Mouse (Mus musculus): Measurements from ENCODE around the gene Fcmr. TPM values are rescaled to one million over a fixed set of nuclear protein-coding genes. Genes with fewer than 3 reads are reported as not detected.

Fcmr gene
- polyA plus RNA-seq, 1 experiment, result 16.2 TPM

- WGBS, result 72% methylated on average over 4 of the region's 4 CpGs
- peaks cover 23% of the 10 kb centered on the region for H3K4me1 ChIP-seq (ENCODE audit: control insufficient read depth, insufficient read depth, low read length)
- no peak overlapping the region for H3K4me3 ChIP-seq (ENCODE audit: insufficient read depth, low read depth, low read length)
- no peaks in the 10 kb centered on the region for H3K27me3 ChIP-seq (replicated peaks; ENCODE audit: control insufficient read depth, insufficient read depth, low read length)
- no peaks in the 10 kb centered on the region for H3K36me3 ChIP-seq (ENCODE audit: control insufficient read depth, insufficient read depth, low read length)
- TF ChIP-seq CTCF (conservative IDR thresholded peaks at IDR 0.05; ENCODE audit: insufficient read depth, insufficient read length, low read depth, low read length) (no peak), POLR2A (IDR thresholded peaks at IDR 0.05; ENCODE audit: low read depth, low read length) (no peak)
- no peak overlapping the region for H3K27ac ChIP-seq (ENCODE audit: insufficient read depth, low read depth, low read length)
- DNase-seq, result peak; percentile 71
Measured at GRCm38 (mm10) chr1:130828656-130829055, 36.8 kb upstream of the Fcmr start.

DNA sequence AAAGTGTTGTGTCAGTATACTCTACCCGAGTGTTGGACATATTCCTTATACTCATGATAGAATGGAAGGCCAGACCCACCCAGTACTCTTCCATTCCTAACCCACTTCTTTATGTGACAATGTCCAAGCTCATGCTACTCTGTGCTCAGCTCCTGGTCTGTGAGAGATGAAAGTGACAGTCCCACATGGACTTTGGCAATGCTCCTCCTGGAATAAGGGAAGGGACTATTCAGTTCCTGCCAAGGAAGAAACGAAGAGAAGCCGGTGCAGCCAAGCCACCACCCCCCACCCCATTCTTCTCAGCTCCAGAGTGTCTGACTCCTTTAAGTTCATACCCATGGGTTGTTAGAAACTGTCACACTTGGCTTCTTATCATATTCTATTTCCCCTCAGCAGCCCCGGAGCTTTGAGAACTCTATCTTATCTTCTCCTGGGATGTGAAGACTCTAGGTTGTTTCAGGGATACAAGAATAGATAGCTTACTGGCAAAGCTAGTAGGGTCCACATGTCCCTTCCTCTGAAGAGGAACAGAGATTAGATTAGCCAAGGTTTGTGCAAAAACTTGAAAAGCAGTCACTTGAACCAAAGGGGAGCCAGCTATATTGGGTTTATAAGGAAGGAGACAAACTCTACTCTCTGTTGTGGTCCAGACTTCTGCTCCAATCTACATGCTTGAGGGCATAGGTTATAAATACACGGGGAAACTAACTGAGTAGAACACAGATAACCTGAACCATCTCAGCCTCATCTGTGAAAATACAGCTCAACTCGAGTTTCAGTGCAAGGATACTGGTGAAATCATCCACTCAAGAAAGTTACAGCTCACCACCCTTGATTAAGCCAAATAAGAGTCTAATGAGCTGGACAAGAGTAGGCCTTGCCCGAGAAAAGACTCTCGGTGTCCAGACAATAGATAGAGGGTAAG, 35.3 kb upstream of the Fcmr start:
- H3K36me3 ChIP-seq (ENCODE audit: control insufficient read depth, insufficient read depth, low read length), result no peaks in the 10 kb centered on the region
- H3K27ac ChIP-seq (ENCODE audit: insufficient read depth, low read depth, low read length), result peak overlapping the region; percentile 36; the same call in 1 of the 2 replicates
- no peak overlapping the region for H3K4me3 ChIP-seq (ENCODE audit: insufficient read depth, low read depth, low read length)
- WGBS, result 58% methylated on average over 8 of the region's 8 CpGs
- H3K27me3 ChIP-seq (replicated peaks; ENCODE audit: control insufficient read depth, insufficient read depth, low read length), result no peaks in the 10 kb centered on the region
- TF ChIP-seq POLR2A (IDR thresholded peaks at IDR 0.05; ENCODE audit: low read depth, low read length), result no peak
- TF ChIP-seq CTCF (conservative IDR thresholded peaks at IDR 0.05; ENCODE audit: insufficient read depth, insufficient read length, low read depth, low read length), result no peak
- peaks cover 29% of the 10 kb centered on the region for H3K4me1 ChIP-seq (ENCODE audit: control insufficient read depth, insufficient read depth, low read length)
- DNase-seq, result peak; percentile 72

DNA sequence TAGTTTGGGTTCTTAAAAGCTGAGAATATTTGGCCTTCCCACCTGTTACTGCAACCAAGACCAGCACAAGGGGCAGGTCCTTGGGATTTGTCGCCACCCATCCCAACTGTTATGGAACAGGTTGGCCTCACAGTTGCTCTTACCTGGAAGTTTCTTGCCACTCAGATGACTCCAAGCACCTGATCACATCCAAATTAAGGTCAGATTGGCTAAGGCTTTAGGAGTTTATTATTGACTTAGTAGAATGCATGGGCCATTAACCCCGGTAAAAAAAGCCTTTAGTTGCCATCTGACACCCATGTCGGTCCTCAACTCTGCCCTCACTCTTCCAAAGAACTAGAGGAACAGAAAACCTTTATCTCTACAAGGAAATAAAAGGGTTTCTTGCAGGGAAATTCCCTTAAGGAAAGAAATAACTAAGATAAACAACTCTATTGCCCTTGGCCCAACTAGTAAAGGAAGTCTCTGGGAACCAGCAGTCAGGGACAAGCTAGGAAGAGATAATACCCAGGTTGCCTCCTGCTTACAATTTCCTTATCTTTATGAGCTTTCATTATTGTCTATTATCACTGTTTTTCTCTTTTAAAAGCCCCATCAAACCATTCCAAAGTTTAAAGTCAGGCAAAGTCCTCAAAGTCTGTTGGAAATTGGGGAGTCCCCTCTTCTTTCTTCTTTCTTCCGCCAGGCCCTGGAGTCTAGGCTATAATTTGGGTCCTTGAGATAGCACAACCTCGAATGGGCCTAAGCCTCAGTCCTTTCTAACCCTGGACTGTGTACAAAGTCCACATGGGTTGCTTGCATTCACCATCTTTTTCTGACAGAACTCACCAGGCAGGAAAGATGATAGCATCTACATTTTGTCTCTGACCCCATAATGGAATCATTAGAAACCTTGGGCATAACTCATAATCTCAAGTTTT, 33.0 kb upstream of the Fcmr start:
- no peak overlapping the region for H3K4me3 ChIP-seq (ENCODE audit: insufficient read depth, low read depth, low read length)
- H3K27ac ChIP-seq (ENCODE audit: insufficient read depth, low read depth, low read length), result peak overlapping the region; percentile 100
- peak; percentile 94 for DNase-seq
- H3K27me3 ChIP-seq (replicated peaks; ENCODE audit: control insufficient read depth, insufficient read depth, low read length), result no peaks in the 10 kb centered on the region
- peaks cover 38% of the 10 kb centered on the region for H3K4me1 ChIP-seq (ENCODE audit: control insufficient read depth, insufficient read depth, low read length)
- WGBS, result 35% methylated on average over 5 of the region's 5 CpGs
- H3K36me3 ChIP-seq (ENCODE audit: control insufficient read depth, insufficient read depth, low read length), result no peaks in the 10 kb centered on the region
- TF ChIP-seq CTCF (conservative IDR thresholded peaks at IDR 0.05; ENCODE audit: insufficient read depth, insufficient read length, low read depth, low read length) (no peak), POLR2A (IDR thresholded peaks at IDR 0.05; ENCODE audit: low read depth, low read length) (no peak)

GRCm38 (mm10) chr1:130835161-130835936, 30.1 kb upstream of the Fcmr start:
- WGBS, result 41% methylated on average over 6 of the region's 6 CpGs

GRCm38 (mm10) chr1:130838288-130838687, 27.2 kb upstream of the Fcmr start:
- Histone ChIP-seq H3K4me3 (ENCODE audit: insufficient read depth, low read depth, low read length) (no peak overlapping the region), H3K36me3 (ENCODE audit: control insufficient read depth, insufficient read depth, low read length) (no peaks in the 10 kb centered on the region), H3K27me3 (replicated peaks; ENCODE audit: control insufficient read depth, insufficient read depth, low read length) (no peaks in the 10 kb centered on the region), H3K27ac (ENCODE audit: insufficient read depth, low read depth, low read length) (no peak overlapping the region), H3K4me1 (ENCODE audit: control insufficient read depth, insufficient read depth, low read length) (peaks cover 37% of the 10 kb centered on the region)
- DNase-seq, result peak; percentile 83
- WGBS, result 46% methylated on average over 6 of the region's 6 CpGs
- no peak for TF ChIP-seq POLR2A (IDR thresholded peaks at IDR 0.05; ENCODE audit: low read depth, low read length)
- no peak for TF ChIP-seq CTCF (conservative IDR thresholded peaks at IDR 0.05; ENCODE audit: insufficient read depth, insufficient read length, low read depth, low read length)

More at GRCm38 (mm10) chr1:130835161-130835936, 30.1 kb upstream of the Fcmr start:
- H3K4me3 ChIP-seq (ENCODE audit: insufficient read depth, low read depth, low read length), result no peak overlapping the region
- TF ChIP-seq CTCF (conservative IDR thresholded peaks at IDR 0.05; ENCODE audit: insufficient read depth, insufficient read length, low read depth, low read length), result no peak
- TF ChIP-seq POLR2A (IDR thresholded peaks at IDR 0.05; ENCODE audit: low read depth, low read length), result no peak
- H3K27ac ChIP-seq (ENCODE audit: insufficient read depth, low read depth, low read length), result peak overlapping the region; percentile 98
- no peaks in the 10 kb centered on the region for H3K27me3 ChIP-seq (replicated peaks; ENCODE audit: control insufficient read depth, insufficient read depth, low read length)
- peak; percentile 88 for DNase-seq
- H3K4me1 ChIP-seq (ENCODE audit: control insufficient read depth, insufficient read depth, low read length), result peaks cover 46% of the 10 kb centered on the region
- H3K36me3 ChIP-seq (ENCODE audit: control insufficient read depth, insufficient read depth, low read length), result no peaks in the 10 kb centered on the region

- Histone ChIP-seq H3K4me3 (ENCODE audit: insufficient read depth, low read depth, low read length) (no peak overlapping the region), H3K4me1 (ENCODE audit: control insufficient read depth, insufficient read depth, low read length) (peaks cover 25% of the 10 kb centered on the region), H3K36me3 (ENCODE audit: control insufficient read depth, insufficient read depth, low read length) (no peaks in the 10 kb centered on the region), H3K27me3 (replicated peaks; ENCODE audit: control insufficient read depth, insufficient read depth, low read length) (no peaks in the 10 kb centered on the region), H3K27ac (ENCODE audit: insufficient read depth, low read depth, low read length) (peak overlapping the region; percentile 94)
- TF ChIP-seq CTCF (conservative IDR thresholded peaks at IDR 0.05; ENCODE audit: insufficient read depth, insufficient read length, low read depth, low read length), result no peak
- TF ChIP-seq POLR2A (IDR thresholded peaks at IDR 0.05; ENCODE audit: low read depth, low read length), result no peak
- 33% methylated on average over 8 of the region's 8 CpGs for WGBS
- DNase-seq, result peak; percentile 83
Measured at GRCm38 (mm10) chr1:130840599-130841379, 24.7 kb upstream of the Fcmr start.

Data from kidney, adult 2 months (tissue).